Mouse (Mus musculus) E14TG2a.4 (cell line): ENCODE results near the gene Prkca.

Source experiments
- CTCF ChIP-seq: conservative IDR thresholded peaks from 2 replicates; pipeline ENCODE4 v1.5.1; 2014; ENCODE audit warnings: low read length
- NANOG ChIP-seq: IDR thresholded peaks from 2 replicates; pipeline ENCODE4 v1.6.1; 2014; ENCODE audit warnings: borderline replicate concordance, low read length, mixed read lengths
- POU5F1 ChIP-seq: IDR thresholded peaks from 2 replicates; pipeline ENCODE4 v1.6.1; 2014; ENCODE audit warnings: low read length, borderline replicate concordance

GRCm38 (mm10) chr11:108244241-108244640 is 99.5 kb downstream of the Prkca start:
- no peak for TF ChIP-seq CTCF
- no peak for TF ChIP-seq POU5F1
- no peak for TF ChIP-seq NANOG
